Mouse (Mus musculus): ENCODE data around the gene Rarres2. TPM values are rescaled to one million over a fixed set of nuclear protein-coding genes. Genes with fewer than 3 reads are reported as not detected.

The Rarres2 gene
- polyA plus RNA-seq, 1 experiment from 2014 or later = 84.0 TPM

DNA sequence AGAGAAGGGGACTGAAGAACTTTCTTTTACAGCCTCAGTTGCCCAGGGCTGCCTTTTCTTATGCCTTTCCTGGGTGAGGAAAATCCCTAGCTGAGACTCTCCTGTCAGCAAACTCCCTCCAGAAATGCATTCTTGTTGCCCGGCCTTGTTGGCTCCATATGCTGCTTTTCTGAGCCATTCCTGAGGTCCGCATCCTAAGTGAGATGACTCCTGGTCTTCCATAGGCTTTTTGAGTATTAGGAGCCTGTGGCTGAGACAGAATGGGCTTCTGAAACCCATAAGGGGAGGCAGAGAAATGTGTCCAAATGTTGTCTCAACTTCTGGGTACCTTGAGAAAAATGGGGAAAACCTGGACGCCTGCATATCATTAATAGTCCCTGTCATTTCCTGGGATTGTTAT is 1.4 kb upstream of the Rarres2 start:
- no peak overlapping the region for H3K4me3 ChIP-seq
- no peak overlapping the region for H3K4me2 ChIP-seq
- H3K27ac ChIP-seq = no peak overlapping the region
- peaks cover 32% of the 10 kb centered on the region; the same call in 1 of the 2 replicates for H3K4me1 ChIP-seq
- H3K27me3 ChIP-seq = no peaks in the 10 kb centered on the region
- ATAC-seq (ENCODE audit: borderline replicate concordance, extremely low read depth, low FRiP score, low TSS enrichment) = no peak
- H3K9ac ChIP-seq = no peak overlapping the region
- no peaks in the 10 kb centered on the region for H3K36me3 ChIP-seq
- WGBS = 60% methylated on average over 3 of the region's 3 CpGs
- no peaks in the 10 kb centered on the region for H3K9me3 ChIP-seq

DNA sequence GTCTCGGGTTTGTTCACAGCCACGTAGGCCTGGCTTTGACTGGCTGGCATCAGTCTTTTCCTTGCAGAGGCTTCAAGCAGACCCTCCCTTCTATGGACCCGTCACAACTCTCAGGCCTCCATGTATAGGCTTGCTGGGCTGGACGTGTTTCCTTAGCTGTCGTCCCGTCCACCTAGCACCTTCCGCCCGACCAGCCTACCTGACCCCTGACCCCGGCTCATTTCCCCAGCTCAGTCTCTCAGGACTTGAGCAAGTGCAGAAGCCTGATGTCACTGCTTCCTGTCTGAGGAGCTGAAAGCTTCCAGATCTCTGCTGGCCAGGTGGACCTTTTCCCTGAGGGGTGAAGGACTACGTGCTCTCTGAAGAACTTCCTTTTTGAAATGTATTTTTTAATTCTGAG is 691 bp upstream of the Rarres2 start:
- no peaks in the 10 kb centered on the region for H3K36me3 ChIP-seq
- no peak overlapping the region for H3K4me3 ChIP-seq
- no peaks in the 10 kb centered on the region for H3K9me3 ChIP-seq
- H3K9ac ChIP-seq = no peak overlapping the region
- H3K27ac ChIP-seq = peak overlapping the region; percentile 21; the same call in 1 of the 2 replicates
- ATAC-seq (ENCODE audit: borderline replicate concordance, extremely low read depth, low FRiP score, low TSS enrichment) = no peak
- H3K4me2 ChIP-seq = no peak overlapping the region
- peaks cover 36% of the 10 kb centered on the region for H3K4me1 ChIP-seq
- 38% methylated on average over 10 of the region's 10 CpGs for WGBS
- no peaks in the 10 kb centered on the region for H3K27me3 ChIP-seq

DNA sequence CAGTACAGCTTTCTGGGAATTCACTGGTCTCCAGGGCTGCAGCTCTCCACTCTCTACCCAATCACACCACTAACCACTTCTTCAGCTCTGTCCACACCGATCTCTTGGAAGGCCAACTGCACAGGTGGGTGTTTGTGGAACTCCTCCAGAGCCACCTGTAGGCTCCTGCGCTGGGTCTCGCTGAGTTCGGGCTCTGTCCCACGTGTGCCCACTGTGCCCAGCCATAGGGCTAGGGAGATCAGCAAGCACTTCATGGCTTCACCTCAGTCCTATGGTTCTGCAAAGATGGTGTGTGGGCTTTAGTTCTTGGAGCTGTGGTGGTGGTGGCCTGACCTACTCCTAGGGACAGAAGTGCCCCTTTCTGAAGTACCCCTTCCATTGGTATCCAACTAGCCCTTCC is 575 bp downstream of the Rarres2 start:
- WGBS = 85% methylated on average over 5 of the region's 5 CpGs

DNA sequence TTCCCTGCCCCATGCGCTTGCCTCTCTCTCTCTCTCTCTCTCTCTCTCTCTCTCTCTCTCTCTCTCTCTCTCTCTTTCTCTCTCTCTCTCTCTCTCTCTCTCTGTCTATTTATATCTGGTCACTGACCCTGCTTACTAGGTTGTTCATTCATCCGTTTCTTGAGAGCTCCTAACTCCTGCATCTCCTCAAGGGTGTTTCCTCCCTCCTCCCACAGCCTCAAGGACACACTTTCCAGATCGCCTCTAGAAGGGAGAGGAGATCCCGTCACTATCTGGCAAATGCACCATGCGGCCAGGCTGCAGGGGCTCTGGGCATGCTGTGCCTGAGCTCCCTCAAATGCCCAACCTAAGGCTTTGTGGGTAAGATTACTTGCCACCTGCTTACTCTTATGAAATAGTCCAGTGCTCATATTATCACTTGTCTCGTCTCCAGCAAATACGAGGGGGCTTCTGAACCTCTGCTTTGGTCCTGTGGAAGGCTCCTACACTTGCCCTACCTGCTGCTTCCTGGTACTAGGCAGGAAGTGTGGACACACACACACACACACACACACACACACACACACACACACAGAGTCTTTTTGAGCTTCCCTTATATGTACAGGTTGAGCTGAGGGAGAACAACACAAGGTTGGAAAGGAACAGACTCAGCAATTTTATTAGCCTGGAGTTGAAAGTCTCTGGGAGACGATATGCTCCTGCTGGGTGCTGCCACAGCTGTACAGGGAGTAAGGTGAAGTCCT is 3.4 kb downstream of the Rarres2 start:
- H3K27me3 ChIP-seq = no peaks in the 10 kb centered on the region
- WGBS = 62% methylated on average over 8 of the region's 8 CpGs
- peaks cover 44% of the 10 kb centered on the region for H3K4me1 ChIP-seq
- H3K4me3 ChIP-seq = no peak overlapping the region
- ATAC-seq (ENCODE audit: borderline replicate concordance, extremely low read depth, low FRiP score, low TSS enrichment) = no peak
- no peak overlapping the region for H3K27ac ChIP-seq
- H3K4me2 ChIP-seq = no peak overlapping the region
- no peaks in the 10 kb centered on the region for H3K9me3 ChIP-seq
- H3K9ac ChIP-seq = no peak overlapping the region
- H3K36me3 ChIP-seq = no peaks in the 10 kb centered on the region

More for the DNA sequence above, 575 bp downstream of the Rarres2 start:
- Histone ChIP-seq H3K27ac (peak overlapping the region; percentile 78), H3K9ac (no peak overlapping the region), H3K4me2 (peak overlapping the region; percentile 46), H3K4me3 (peak overlapping the region; percentile 13), H3K27me3 (no peaks in the 10 kb centered on the region), H3K4me1 (peaks cover 34% of the 10 kb centered on the region), H3K36me3 (no peaks in the 10 kb centered on the region), H3K9me3 (no peaks in the 10 kb centered on the region)
- ATAC-seq (ENCODE audit: borderline replicate concordance, extremely low read depth, low FRiP score, low TSS enrichment) = no peak

DNA sequence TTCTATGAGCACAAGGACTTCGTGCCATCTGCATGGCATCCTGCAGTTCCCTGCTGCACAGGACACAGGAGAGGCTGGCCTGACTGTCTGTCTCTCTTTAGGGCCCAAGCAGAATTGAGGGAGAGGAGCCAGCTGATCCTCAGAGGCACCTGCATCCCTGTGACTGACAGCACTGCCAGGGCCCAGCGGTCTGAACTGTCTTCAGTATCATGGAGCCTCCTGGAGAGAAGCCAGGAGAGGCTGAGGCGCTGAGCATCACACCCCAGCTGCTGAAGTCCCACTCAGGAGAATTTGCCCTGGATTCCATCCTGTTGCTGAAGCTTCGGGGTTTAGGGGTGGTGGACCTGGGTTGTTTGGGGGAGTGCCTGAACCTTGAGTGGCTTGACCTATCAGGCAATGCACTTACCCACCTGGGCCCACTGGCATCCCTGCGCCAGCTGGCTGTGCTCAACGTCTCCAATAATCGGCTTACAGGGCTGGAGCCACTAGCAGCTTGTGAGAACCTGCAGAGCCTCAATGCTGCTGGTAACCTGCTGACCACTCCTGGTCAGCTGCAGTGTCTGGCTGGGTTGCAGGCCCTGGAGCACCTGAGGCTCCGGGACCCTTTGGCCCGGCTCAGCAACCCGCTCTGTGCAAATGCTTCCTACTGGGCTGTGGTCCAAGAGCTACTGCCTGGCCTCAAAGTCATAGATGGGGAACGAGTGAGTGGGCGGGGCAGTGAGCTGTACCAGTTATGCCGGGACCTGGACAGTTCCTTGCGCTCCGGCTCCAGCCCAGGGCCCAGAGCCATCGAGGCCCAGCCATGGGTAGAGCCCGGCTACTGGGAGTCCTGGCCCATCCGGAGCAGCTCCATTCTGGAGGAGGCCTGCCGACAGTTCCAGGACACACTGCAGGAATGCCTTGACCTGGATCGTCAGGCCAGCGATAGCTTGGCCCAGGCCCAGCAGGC is 4.3 kb downstream of the Rarres2 start:
- H3K4me1 ChIP-seq = peaks cover 44% of the 10 kb centered on the region
- no peak overlapping the region for H3K9ac ChIP-seq
- no peak overlapping the region for H3K27ac ChIP-seq
- H3K4me2 ChIP-seq = peak overlapping the region; percentile 21; the same call in 1 of the 2 replicates
- H3K36me3 ChIP-seq = no peaks in the 10 kb centered on the region
- 57% methylated on average over 21 of the region's 21 CpGs for WGBS
- no peak overlapping the region for H3K4me3 ChIP-seq
- peak; percentile 31 for ATAC-seq (ENCODE audit: borderline replicate concordance, extremely low read depth, low FRiP score, low TSS enrichment)
- no peaks in the 10 kb centered on the region for H3K9me3 ChIP-seq
- H3K27me3 ChIP-seq = no peaks in the 10 kb centered on the region

DNA sequence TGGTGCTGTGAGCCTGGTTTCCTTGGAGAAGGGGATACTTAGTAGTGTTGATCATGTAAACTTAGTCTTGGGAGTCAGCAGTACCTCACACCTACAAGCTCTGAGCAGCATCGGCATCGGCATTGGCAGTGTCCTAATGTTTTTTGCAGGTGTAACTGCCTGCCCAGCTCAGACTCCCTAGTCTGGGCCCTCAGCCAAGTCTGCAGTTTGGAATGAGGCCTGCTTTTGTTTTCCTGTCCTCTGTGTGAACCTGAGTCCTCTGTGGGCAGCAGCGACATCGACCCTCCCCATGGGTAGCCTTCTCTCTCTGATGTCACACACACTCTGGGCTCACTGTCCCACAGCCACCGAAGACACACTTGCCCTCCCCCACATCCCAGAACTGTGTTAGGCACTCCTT is 6.3 kb downstream of the Rarres2 start:
- no peaks in the 10 kb centered on the region for H3K27me3 ChIP-seq
- peak; percentile 43; the same call in 1 of the 2 replicates for ATAC-seq (ENCODE audit: borderline replicate concordance, extremely low read depth, low FRiP score, low TSS enrichment)
- no peak overlapping the region for H3K9ac ChIP-seq
- H3K4me1 ChIP-seq = peaks cover 26% of the 10 kb centered on the region
- no peaks in the 10 kb centered on the region for H3K9me3 ChIP-seq
- no peak overlapping the region for H3K4me3 ChIP-seq
- WGBS = 24% methylated on average over 5 of the region's 5 CpGs
- no peaks in the 10 kb centered on the region for H3K36me3 ChIP-seq
- H3K4me2 ChIP-seq = no peak overlapping the region
- no peak overlapping the region for H3K27ac ChIP-seq

DNA sequence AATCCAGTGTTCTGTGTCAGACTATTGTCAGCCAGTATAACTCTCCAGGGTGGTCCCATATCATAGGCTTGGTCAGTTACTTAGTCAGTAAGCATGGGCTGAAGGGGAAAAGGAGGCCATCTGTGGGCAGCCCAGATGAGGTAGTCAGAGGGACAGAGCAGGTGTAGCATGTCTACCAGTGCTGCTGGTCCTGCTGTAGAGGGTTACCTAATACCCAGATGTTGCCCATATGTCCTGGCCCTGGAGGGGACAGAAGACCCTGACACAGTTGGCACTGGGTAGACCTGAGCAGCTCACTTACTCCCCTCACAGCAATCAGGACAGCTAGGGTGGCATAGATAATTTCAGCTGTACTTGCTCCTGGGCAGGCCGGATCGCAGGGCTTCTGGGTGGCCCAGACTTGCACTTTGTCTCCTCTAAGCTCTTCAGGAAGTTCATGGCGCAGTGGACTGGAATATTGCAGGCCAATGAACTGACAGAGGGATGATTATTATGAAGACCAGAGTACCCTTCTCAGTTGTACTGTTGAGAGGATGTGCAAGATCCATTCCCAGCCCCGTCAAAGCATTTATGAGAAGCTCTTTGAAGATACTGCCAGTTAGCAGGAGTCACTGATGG is 6.8 kb downstream of the Rarres2 start:
- no peak for ATAC-seq (ENCODE audit: borderline replicate concordance, extremely low read depth, low FRiP score, low TSS enrichment)
- H3K27me3 ChIP-seq = no peaks in the 10 kb centered on the region
- H3K36me3 ChIP-seq = no peaks in the 10 kb centered on the region
- WGBS = 74% methylated on average over 4 of the region's 4 CpGs
- no peak overlapping the region for H3K9ac ChIP-seq
- peaks cover 22% of the 10 kb centered on the region for H3K4me1 ChIP-seq
- H3K4me2 ChIP-seq = no peak overlapping the region
- no peak overlapping the region for H3K27ac ChIP-seq
- H3K4me3 ChIP-seq = no peak overlapping the region
- H3K9me3 ChIP-seq = no peaks in the 10 kb centered on the region

DNA sequence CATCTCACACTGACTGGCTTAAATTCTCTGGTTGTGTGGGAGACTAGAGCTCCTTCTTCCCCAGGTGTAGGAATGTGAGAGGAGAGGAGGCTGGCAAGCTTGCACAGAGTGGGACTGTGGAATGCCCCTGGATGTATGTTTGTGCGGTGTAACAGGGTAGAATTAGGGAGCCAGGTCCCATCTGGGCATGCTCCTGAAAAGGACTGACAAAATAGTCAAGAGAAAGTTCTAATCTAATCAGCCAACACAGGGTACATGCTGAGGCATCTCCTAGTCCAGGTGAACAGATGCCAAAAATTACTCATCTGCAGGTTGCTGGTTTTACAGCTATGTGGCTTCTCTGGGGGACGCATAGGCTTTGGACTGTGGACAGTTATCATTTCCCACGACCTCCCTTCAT is 16.6 kb downstream of the Rarres2 start:
- peaks cover 9% of the 10 kb centered on the region; the same call in 1 of the 2 replicates for H3K4me1 ChIP-seq
- H3K36me3 ChIP-seq = no peaks in the 10 kb centered on the region
- no peak for ATAC-seq (ENCODE audit: borderline replicate concordance, extremely low read depth, low FRiP score, low TSS enrichment)
- peak overlapping the region; percentile 99; the same call in 1 of the 2 replicates for H3K27ac ChIP-seq
- 87% methylated on average over 3 of the region's 3 CpGs for whole genome bisulfite sequencing
- H3K4me2 ChIP-seq = 0 out of 2 replicates have a peak overlapping the region, but pooled peaks have one; percentile 82
- H3K27me3 ChIP-seq = no peaks in the 10 kb centered on the region
- no peak overlapping the region for H3K4me3 ChIP-seq
- no peak overlapping the region for H3K9ac ChIP-seq
- no peaks in the 10 kb centered on the region for H3K9me3 ChIP-seq

DNA sequence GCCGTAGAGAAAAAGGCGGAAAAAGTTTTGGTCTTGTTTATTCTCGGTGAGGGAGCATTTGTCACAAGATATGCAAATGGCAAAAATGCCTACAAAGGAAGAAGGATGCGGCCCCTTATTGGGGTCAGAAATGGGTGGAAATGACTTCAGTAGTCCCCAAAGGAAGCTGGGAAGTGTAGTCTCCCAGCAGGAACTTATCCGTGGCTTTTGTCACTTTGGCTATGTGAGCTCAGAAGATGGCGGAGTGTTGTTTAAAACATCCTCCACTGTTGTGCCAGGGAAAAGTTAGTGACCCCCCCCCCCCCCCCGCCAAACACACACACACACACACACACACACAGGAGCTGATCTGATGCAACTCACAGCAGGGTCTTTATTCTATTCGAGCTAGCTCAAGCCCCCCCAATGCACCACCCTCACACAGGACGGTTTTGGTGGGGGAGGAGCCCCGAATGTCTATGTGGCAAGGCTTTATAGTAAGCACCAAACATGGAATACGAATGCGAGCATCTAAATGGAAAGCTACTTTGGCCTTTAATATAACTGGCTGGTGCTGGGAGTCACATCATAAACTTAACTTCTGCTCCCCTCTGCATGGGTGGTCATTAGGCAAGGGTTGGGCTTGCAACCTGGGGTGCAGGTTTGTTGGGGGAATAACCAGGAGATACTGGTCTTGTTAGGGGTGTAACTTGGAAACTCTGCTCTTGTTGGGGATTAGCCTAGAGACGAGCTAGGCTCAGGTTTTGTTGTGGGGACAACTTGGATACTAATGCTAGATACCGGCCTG is 17.3 kb downstream of the Rarres2 start:
- WGBS = 27% methylated on average over 14 of the region's 14 CpGs
- peak overlapping the region; percentile 61 for H3K9ac ChIP-seq
- no peaks in the 10 kb centered on the region for H3K36me3 ChIP-seq
- H3K9me3 ChIP-seq = no peaks in the 10 kb centered on the region
- no peaks in the 10 kb centered on the region for H3K27me3 ChIP-seq
- H3K4me1 ChIP-seq = peaks cover 9% of the 10 kb centered on the region; the same call in 1 of the 2 replicates
- H3K27ac ChIP-seq = peak overlapping the region; percentile 99
- H3K4me2 ChIP-seq = peak overlapping the region; percentile 82
- H3K4me3 ChIP-seq = peak overlapping the region; percentile 59
- peak; percentile 82 for ATAC-seq (ENCODE audit: borderline replicate concordance, extremely low read depth, low FRiP score, low TSS enrichment)

DNA sequence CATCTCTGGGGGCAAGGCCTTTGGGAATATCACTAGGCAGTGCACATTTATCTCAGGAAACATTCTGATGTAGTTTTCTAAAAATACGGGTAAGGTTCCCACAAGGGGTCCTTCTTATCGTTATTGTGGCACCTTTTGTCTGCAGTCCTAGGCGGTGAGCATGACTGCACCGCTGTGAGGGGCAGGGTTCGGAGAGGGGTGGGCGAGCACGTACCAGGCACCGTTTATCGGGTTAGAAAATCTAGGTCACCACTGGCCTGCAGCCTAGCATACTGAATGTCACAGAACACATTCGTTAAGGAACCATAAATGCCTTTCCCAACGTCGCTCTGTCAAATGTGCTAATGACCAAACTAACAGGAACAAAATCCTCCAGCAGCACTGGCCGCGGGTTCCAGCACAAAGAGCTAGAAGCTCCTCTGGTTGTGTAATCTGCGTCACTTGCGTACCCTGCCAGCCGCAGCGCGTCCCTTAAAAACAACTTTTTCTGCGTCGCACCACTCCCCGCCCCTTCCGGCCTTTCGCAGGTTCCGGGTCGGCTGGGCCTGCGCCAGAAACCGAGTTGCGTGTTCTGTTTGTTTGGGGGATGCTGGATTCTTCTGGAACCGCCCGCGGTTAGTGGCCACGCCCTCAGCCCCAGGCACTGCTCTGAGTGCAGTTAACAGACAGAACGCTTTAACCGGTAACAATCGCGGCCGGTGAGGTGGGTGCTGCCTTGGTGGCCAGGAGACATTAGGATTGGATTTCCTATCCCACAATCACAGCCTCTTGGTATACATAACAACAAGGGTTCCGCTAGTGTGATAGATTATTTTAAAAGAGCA is 18.1 kb downstream of the Rarres2 start, which contains the start of gene Lrrc61:
Lrrc61 (plus strand) TSS at position 517 of the 824 bp plus-strand sequence.
- Histone ChIP-seq H3K27ac (peak within 1 kb of the TSS; percentile 99), H3K27me3 (no peaks in the 10 kb centered on the region), H3K36me3 (no peaks in the 10 kb centered on the region), H3K9me3 (no peaks in the 10 kb centered on the region), H3K4me1 (peaks cover 9% of the 10 kb centered on the region; the same call in 1 of the 2 replicates), H3K4me3 (peak within 1 kb of the TSS; percentile 59), H3K9ac (peak within 1 kb of the TSS; percentile 61), H3K4me2 (peak within 1 kb of the TSS; percentile 82)
- under 1% methylated on average over 39 of the region's 39 CpGs for WGBS
- peak; percentile 95 for ATAC-seq (ENCODE audit: borderline replicate concordance, extremely low read depth, low FRiP score, low TSS enrichment)

Measured in lung, embryonic 15.5 days (tissue).